Mouse (Mus musculus) embryonic facial prominence, embryonic 11.5 days (tissue): Measurements from ENCODE around the gene Ndufa7. TPM values are rescaled to one million over a fixed set of nuclear protein-coding genes. Genes with fewer than 3 reads are reported as not detected.
A peak's percentile ranks its signal among the peaks of the same experiment; 100 is the strongest.

Source experiments
- ATAC-seq: fragments of 200-750 bp; cut with Nextera tagmentation; replicated peaks from 2 replicates; pipeline ENCODE4 v1.8.0; 2017; ENCODE audit warnings: low read depth; ENCODE audit not compliant: insufficient number of reproducible peaks, low FRiP score, low TSS enrichment
- DNase-seq: peaks from one replicate; pipeline ENCODE4 v3.0.0-alpha.2; 2015; ENCODE audit warnings: low spot score
- H3K27ac ChIP-seq: fragments of 300-500 bp; sonication (generic); replicated peaks from 2 replicates; pipeline ENCODE4 v1.5.1; 2014; ENCODE audit warnings: mild to moderate bottlenecking, low read depth, low read length, control low read depth
- H3K27me3 ChIP-seq: fragments of 300-500 bp; sonication (generic); 2 replicates; pipeline ENCODE4 v1.6.1; 2014; ENCODE audit warnings: mild to moderate bottlenecking, low read length, moderate library complexity, mixed read lengths; ENCODE audit not compliant: control insufficient read depth, insufficient read depth
- H3K36me3 ChIP-seq: fragments of 300-500 bp; sonication (generic); replicated peaks from 2 replicates; pipeline ENCODE4 v1.6.1; 2014; ENCODE audit warnings: low read depth, mild to moderate bottlenecking, low read length, moderate library complexity, mixed read lengths; ENCODE audit not compliant: control insufficient read depth, insufficient read depth
- H3K4me1 ChIP-seq: fragments of 300-500 bp; sonication (generic); 2 replicates; pipeline ENCODE4 v1.6.1; 2014; ENCODE audit warnings: low read length, mixed read lengths; ENCODE audit not compliant: control insufficient read depth, insufficient read depth
- H3K4me2 ChIP-seq: fragments of 300-500 bp; sonication (generic); 2 replicates; pipeline ENCODE4 v1.6.1; 2014; ENCODE audit warnings: low read depth, mild to moderate bottlenecking, control low read depth, low read length, moderate library complexity
- H3K4me3 ChIP-seq: fragments of 300-500 bp; sonication (generic); 2 replicates; pipeline ENCODE4 v1.5.1; 2014; ENCODE audit warnings: low read depth, low read length, control low read depth
- H3K9ac ChIP-seq: fragments of 300-500 bp; sonication (generic); replicated peaks from 2 replicates; pipeline ENCODE4 v1.6.1; 2014; ENCODE audit warnings: mild to moderate bottlenecking, control low read depth, low read length
- H3K9me3 ChIP-seq: fragments of 300-500 bp; sonication (generic); replicated peaks from 2 replicates; pipeline ENCODE4 v1.6.1; 2016; ENCODE audit warnings: mild to moderate bottlenecking, low read length, inconsistent platforms, mixed read lengths; ENCODE audit not compliant: control insufficient read depth
- WGBS: fragments of 180-500 bp; shearing (Covaris S2); extraction: QIAGEN DNeasy Blood & Tissue Kit; methylation state at CpG from one replicate; pipeline ENCODE4 v1.1.7; 2014; 5-methylcytosine and 5-hydroxymethylcytosine counted together
- polyA plus RNA-seq: library from polyadenylated mRNA; unstranded; fragments of >200 nt; fragmentation: Nextera tagmentation; extraction: Ambion mirVana; gene quantifications from 2 replicates; pipeline ENCODE4 v1.2.1, GENCODE M21; 2014

Ndufa7 gene
- polyA plus RNA-seq, 1 experiment from 2014 or later = 392 TPM

- Histone ChIP-seq H3K9ac (no peak overlapping the region), H3K27ac (no peak overlapping the region), H3K9me3 (no peaks in the 10 kb centered on the region), H3K4me1 (no peaks in the 10 kb centered on the region), H3K4me3 (no peak overlapping the region), H3K4me2 (no peak overlapping the region), H3K27me3 (no peaks in the 10 kb centered on the region), H3K36me3 (no peaks in the 10 kb centered on the region)
- DNase-seq (no peak), ATAC-seq (no peak)
- WGBS = 65% methylated on average over 4 of the region's 4 CpGs
Measured at GRCm38 (mm10) chr17:33804205-33804604, 20.2 kb upstream of the Ndufa7 start.

- no peak overlapping the region for H3K9ac ChIP-seq
- WGBS = 65% methylated on average over 1 of the region's 1 CpGs
- H3K4me3 ChIP-seq = no peak overlapping the region
- H3K4me1 ChIP-seq = no peaks in the 10 kb centered on the region
- H3K9me3 ChIP-seq = no peaks in the 10 kb centered on the region
- no peak for DNase-seq
- no peaks in the 10 kb centered on the region for H3K36me3 ChIP-seq
- H3K27ac ChIP-seq = no peak overlapping the region
- ATAC-seq = no peak
- no peaks in the 10 kb centered on the region for H3K27me3 ChIP-seq
- no peak overlapping the region for H3K4me2 ChIP-seq
Measured at GRCm38 (mm10) chr17:33804745-33805144, 19.6 kb upstream of the Ndufa7 start.

GRCm38 (mm10) chr17:33807181-33807888, 17.0 kb upstream of the Ndufa7 start:
- H3K4me3 ChIP-seq = no peak overlapping the region
- DNase-seq (no peak), ATAC-seq (no peak)
- H3K27ac ChIP-seq = no peak overlapping the region
- H3K4me2 ChIP-seq = no peak overlapping the region
- no peaks in the 10 kb centered on the region for H3K9me3 ChIP-seq
- H3K4me1 ChIP-seq = no peaks in the 10 kb centered on the region; the same call in 1 of the 2 replicates
- no peaks in the 10 kb centered on the region for H3K27me3 ChIP-seq
- 62% methylated on average over 8 of the region's 9 CpGs for WGBS
- no peaks in the 10 kb centered on the region for H3K36me3 ChIP-seq
- no peak overlapping the region for H3K9ac ChIP-seq

- H3K9ac ChIP-seq = no peak overlapping the region
- 40% methylated on average over 10 of the region's 10 CpGs for WGBS
- H3K27me3 ChIP-seq = no peaks in the 10 kb centered on the region
- no peak for DNase-seq
- no peak overlapping the region for H3K4me2 ChIP-seq
- no peaks in the 10 kb centered on the region for H3K9me3 ChIP-seq
- no peaks in the 10 kb centered on the region; the same call in 1 of the 2 replicates for H3K4me1 ChIP-seq
- no peak for ATAC-seq
- no peaks in the 10 kb centered on the region for H3K36me3 ChIP-seq
- no peak overlapping the region for H3K4me3 ChIP-seq
- H3K27ac ChIP-seq = no peak overlapping the region
Measured at GRCm38 (mm10) chr17:33808192-33808591, 16.2 kb upstream of the Ndufa7 start.

GRCm38 (mm10) chr17:33810334-33811141, 13.8 kb upstream of the Ndufa7 start, which contains the start of gene Kank3:
Gene Kank3 (plus strand): TSS chr17:33810519.
- Histone ChIP-seq H3K4me1 (no peaks in the 10 kb centered on the region; the same call in 1 of the 2 replicates), H3K4me2 (peak within 1 kb of the TSS; percentile 82), H3K27me3 (no peaks in the 10 kb centered on the region), H3K9ac (peak within 1 kb of the TSS; percentile 49), H3K27ac (no peak within 1 kb of the TSS; the same call in 1 of the 2 replicates), H3K9me3 (no peaks in the 10 kb centered on the region), H3K4me3 (peak within 1 kb of the TSS; percentile 53), H3K36me3 (no peaks in the 10 kb centered on the region)
- ATAC-seq (peak; percentile 98), DNase-seq (peak; percentile 98)
- whole genome bisulfite sequencing = under 1% methylated on average over 36 of the region's 36 CpGs

- peak overlapping the region; percentile 53 for H3K4me3 ChIP-seq
- H3K9me3 ChIP-seq = no peaks in the 10 kb centered on the region
- WGBS = 28% methylated on average over 7 of the region's 7 CpGs
- no peak for DNase-seq
- no peaks in the 10 kb centered on the region; the same call in 1 of the 2 replicates for H3K4me1 ChIP-seq
- ATAC-seq = no peak
- no peaks in the 10 kb centered on the region for H3K27me3 ChIP-seq
- no peak overlapping the region for H3K27ac ChIP-seq
- peak overlapping the region; percentile 49 for H3K9ac ChIP-seq
- peak overlapping the region; percentile 82 for H3K4me2 ChIP-seq
- H3K36me3 ChIP-seq = no peaks in the 10 kb centered on the region
Measured at GRCm38 (mm10) chr17:33811142-33811516, 13.2 kb upstream of the Ndufa7 start.

- Histone ChIP-seq H3K4me1 (peaks cover 3% of the 10 kb centered on the region; the same call in 1 of the 2 replicates), H3K27ac (no peak overlapping the region), H3K4me3 (no peak overlapping the region), H3K4me2 (no peak overlapping the region; the same call in 1 of the 2 replicates), H3K27me3 (no peaks in the 10 kb centered on the region), H3K36me3 (no peaks in the 10 kb centered on the region; the same call in 1 of the 2 replicates), H3K9ac (no peak overlapping the region), H3K9me3 (no peaks in the 10 kb centered on the region)
- ATAC-seq (no peak), DNase-seq (no peak)
- 34% methylated on average over 3 of the region's 3 CpGs for WGBS
Measured at GRCm38 (mm10) chr17:33812475-33812874, 11.9 kb upstream of the Ndufa7 start.

- ATAC-seq (no peak), DNase-seq (no peak)
- Histone ChIP-seq H3K4me3 (no peak overlapping the region), H3K4me1 (peaks cover 6% of the 10 kb centered on the region; the same call in 1 of the 2 replicates), H3K9ac (no peak overlapping the region), H3K4me2 (no peak overlapping the region), H3K27ac (no peak overlapping the region), H3K9me3 (no peaks in the 10 kb centered on the region), H3K36me3 (no peaks in the 10 kb centered on the region; the same call in 1 of the 2 replicates), H3K27me3 (no peaks in the 10 kb centered on the region)
- WGBS = 63% methylated on average over 4 of the region's 4 CpGs
Measured at GRCm38 (mm10) chr17:33812990-33813389, 11.4 kb upstream of the Ndufa7 start.
